Mouse (Mus musculus) forebrain, embryonic 16.5 days (tissue): Measurements from ENCODE around the gene Atg4c. TPM values are rescaled to one million over a fixed set of nuclear protein-coding genes. Genes with fewer than 3 reads are reported as not detected.

Source experiments
- polyA plus RNA-seq: library from polyadenylated mRNA; unstranded; fragments of >200 nt; fragmentation: Nextera tagmentation; extraction: Ambion mirVana; gene quantifications from 2 replicates; pipeline ENCODE4 v1.2.1, GENCODE M21; 2015

Atg4c gene
- polyA plus RNA-seq, 1 experiment from 2014 or later = 22.0 TPM

Other genes starting within 250 kb of the Atg4c start
- 0.88 and 2.1 TPM in 2 replicates for gene Angptl3, start 163.0 kb upstream of the Atg4c start, polyA plus RNA-seq
- 86.0 and 87.1 TPM in 2 replicates for gene Dock7, start 73.0 kb upstream of the Atg4c start, polyA plus RNA-seq
- gene Gm12689, start 102.0 kb downstream of the Atg4c start, polyA plus RNA-seq = 0.41 and 0.51 TPM in 2 replicates